Mouse (Mus musculus) heart, adult 2 months (tissue): ENCODE results near the gene Nell1.

Experiments used
- CTCF ChIP-seq: fragments of 200-600 bp; IDR thresholded peaks from 2 replicates; pipeline ENCODE4 v1.8.1; 2022; ENCODE audit warnings: antibody characterized with exemption, mild to moderate bottlenecking, moderate library complexity
- EP300 ChIP-seq: fragments of 200-500 bp; IDR thresholded peaks from 2 replicates; pipeline ENCODE4 v1.6.1; 2011; ENCODE audit warnings: low read depth, low read length, control low read depth; ENCODE audit not compliant: insufficient read depth

DNA sequence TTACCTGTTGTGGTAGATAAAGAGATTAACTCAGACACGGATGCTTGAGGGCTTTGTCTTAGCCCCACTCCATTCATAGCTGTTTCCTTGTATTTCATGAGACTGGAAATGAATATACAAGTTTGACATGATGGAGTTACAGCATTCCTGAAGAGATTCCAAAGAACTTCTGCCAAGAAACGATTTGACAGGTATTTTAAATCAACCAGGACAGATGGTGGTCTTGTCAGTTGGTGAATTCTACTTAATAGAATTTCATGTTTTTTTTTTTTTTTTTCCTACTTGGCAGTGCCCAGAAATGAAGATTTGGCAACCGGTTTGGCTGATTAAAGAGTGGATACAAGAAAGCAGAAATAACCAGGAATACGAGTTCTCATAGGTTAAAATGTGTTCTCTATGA is 24.7 kb downstream of the Nell1 start:
- no peak for TF ChIP-seq EP300
- TF ChIP-seq CTCF = no peak
